Mouse (Mus musculus) G1E (cell line): ENCODE measurements around the gene Thsd4.

Experiments
- CTCF ChIP-seq: IDR thresholded peaks from 2 replicates; pipeline ENCODE4 v1.5.1; 2012; ENCODE audit warnings: low read depth, low read length, inconsistent platforms, mixed read lengths
- GATA1 ChIP-seq: IDR thresholded peaks from 2 replicates; pipeline ENCODE4 v1.6.1; 2012; ENCODE audit warnings: borderline replicate concordance, low read length, inconsistent platforms, mixed read lengths

GRCm38 (mm10) chr9:60166990-60167389, 354.9 kb downstream of the Thsd4 start:
- no peak for TF ChIP-seq GATA1
- TF ChIP-seq CTCF = no peak
